Comparison of ENCODE assay signal across 8 mouse cellular contexts in genomic region chr8:65110285-65110691, GRCm38 (mm10). TPM values are rescaled to one million over a fixed set of nuclear protein-coding genes. Genes with fewer than 3 reads are reported as not detected.
DNase-seq lines count a peak whose midpoint lies in the region; ATAC-seq and TF ChIP-seq lines count a peak whose summit lies in the region.

No protein-coding gene starts in this region.

- H3K36me3 ChIP-seq in kidney, postnatal 0 days (ENCODE audit: insufficient read depth, low read length) = no peaks in the 10 kb centered on the region
- no peaks in the 10 kb centered on the region for H3K36me3 ChIP-seq in liver, embryonic 14.5 days (replicated peaks; ENCODE audit: control insufficient read depth, insufficient read depth, low read depth)
- no peaks in the 10 kb centered on the region for H3K36me3 ChIP-seq in neural tube, embryonic 15.5 days

- ATAC-seq in kidney, postnatal 0 days (replicated peaks; ENCODE audit: low FRiP score, low read depth) = peak; percentile 86
- ATAC-seq in liver, embryonic 14.5 days (ENCODE audit: insufficient read depth) = no peak
- peak; percentile 90 for ATAC-seq in neural tube, embryonic 15.5 days (ENCODE audit: low FRiP score)

- no peak overlapping the region for H3K27ac ChIP-seq in kidney, postnatal 0 days
- H3K27ac ChIP-seq in liver, embryonic 14.5 days = no peak overlapping the region
- H3K27ac ChIP-seq in neural tube, embryonic 15.5 days (replicated peaks) = no peak overlapping the region

- no peak for TF ChIP-seq EP300 in liver, embryonic 14.5 days (IDR thresholded peaks at IDR 0.05; ENCODE audit: low read depth)

- no peaks in the 10 kb centered on the region for H3K27me3 ChIP-seq in kidney, postnatal 0 days (ENCODE audit: insufficient read depth, low read length)
- no peaks in the 10 kb centered on the region for H3K27me3 ChIP-seq in liver, embryonic 14.5 days (ENCODE audit: control insufficient read depth, insufficient read depth, low read length)
- no peaks in the 10 kb centered on the region for H3K27me3 ChIP-seq in neural tube, embryonic 15.5 days (replicated peaks)

- H3K9ac ChIP-seq in kidney, postnatal 0 days (ENCODE audit: low read depth, low read length) = no peak overlapping the region
- H3K9ac ChIP-seq in liver, embryonic 14.5 days (replicated peaks) = no peak overlapping the region
- H3K9ac ChIP-seq in neural tube, embryonic 15.5 days (replicated peaks) = no peak overlapping the region

- WGBS in kidney, postnatal 0 days = 15% methylated on average over 5 of the region's 5 CpGs
- 34% methylated on average over 5 of the region's 5 CpGs for WGBS in liver, embryonic 14.5 days (ENCODE audit: insufficient replicate concordance)
- WGBS in neural tube, embryonic 15.5 days = 32% methylated on average over 5 of the region's 5 CpGs

- no peak overlapping the region for H3K4me3 ChIP-seq in kidney, postnatal 0 days (replicated peaks; ENCODE audit: low read depth, low read length)
- no peak overlapping the region for H3K4me3 ChIP-seq in liver, embryonic 14.5 days (ENCODE audit: insufficient read depth in 1 of 2, low read depth in 2 of 2, low read length in 2 of 2)
- no peak overlapping the region for H3K4me3 ChIP-seq in neural tube, embryonic 15.5 days (replicated peaks)

- no peak overlapping the region for H3K4me2 ChIP-seq in kidney, postnatal 0 days (ENCODE audit: low read length)
- no peak overlapping the region for H3K4me2 ChIP-seq in liver, embryonic 14.5 days (ENCODE audit: low read depth)
- no peak overlapping the region for H3K4me2 ChIP-seq in neural tube, embryonic 15.5 days

- DNase-seq in CD4-positive helper T cell, adult 2 months (ENCODE audit: low read depth, low spot score) = peak; percentile 30
- DNase-seq in adrenal gland, adult 8-10 months = peak; percentile 20
- peak; percentile 88 for DNase-seq in embryo, embryonic 10.5 days (ENCODE audit: low spot score)
- DNase-seq in gastrocnemius, postnatal 25 days = peak; percentile 8
- DNase-seq in kidney, postnatal 0 days (ENCODE audit: low spot score) = peak; percentile 88
- peak; percentile 5 to 25 (median 16) for DNase-seq in liver, embryonic 14.5 days (ENCODE audit: low read depth in 3 of 3, low spot score in 3 of 3)
- DNase-seq in thymus, postnatal 25 days = peak; percentile 31

- no peaks in the 10 kb centered on the region for H3K4me1 ChIP-seq in kidney, postnatal 0 days (replicated peaks; ENCODE audit: insufficient read depth, low read length)
- no peaks in the 10 kb centered on the region for H3K4me1 ChIP-seq in liver, embryonic 14.5 days (replicated peaks; ENCODE audit: control insufficient read depth in 2 of 2, insufficient read depth in 2 of 2, low read length in 1 of 2)
- no peaks in the 10 kb centered on the region for H3K4me1 ChIP-seq in neural tube, embryonic 15.5 days

- H3K9me3 ChIP-seq in kidney, postnatal 0 days (replicated peaks; ENCODE audit: low read length) = no peaks in the 10 kb centered on the region
- H3K9me3 ChIP-seq in liver, embryonic 14.5 days (ENCODE audit: control insufficient read depth, low read length) = no peaks in the 10 kb centered on the region
- H3K9me3 ChIP-seq in neural tube, embryonic 15.5 days (replicated peaks) = no peaks in the 10 kb centered on the region

- TF ChIP-seq CTCF in kidney, postnatal 0 days (IDR thresholded peaks at IDR 0.05; ENCODE audit: low read depth) = peak; percentile 95
- TF ChIP-seq CTCF in liver, embryonic 14.5 days (IDR thresholded peaks at IDR 0.05; ENCODE audit: low read depth) = peak; percentile 73

RNA-seq across cellular contexts. Expression of gene BC030870, which starts 19.1 kb away (rescaled TPM):
- total RNA-seq in adrenal gland, adult 8-10 months (2022) = not detected
- total RNA-seq in gastrocnemius, postnatal 25 days (2021) = not detected
- 0.29 and 0.32 TPM in 2 replicates for polyA plus RNA-seq in kidney, postnatal 0 days (2015; fragmentation: Nextera tagmentation; extraction: Ambion mirVana)
- 0.02 and 0.09 TPM in 2 replicates for polyA plus RNA-seq in liver, embryonic 14.5 days (2012; rRNA removed)
- 0.24 TPM in 1 of 2 replicates, not detected in the other for polyA plus RNA-seq in liver, embryonic 14.5 days (2014; fragmentation: Nextera tagmentation; extraction: Ambion mirVana)
- 1.1 TPM in 1 of 2 replicates, not detected in the other for polyA plus RNA-seq in neural tube, embryonic 15.5 days (2015; fragmentation: Nextera tagmentation; extraction: Ambion mirVana)

RNA-seq across cellular contexts. Expression of gene Gm10663, which starts 35.5 kb away (rescaled TPM):
- not detected for total RNA-seq in adrenal gland, adult 8-10 months (2022)
- total RNA-seq in gastrocnemius, postnatal 25 days (2021) = not detected
- not detected in 2 replicates for polyA plus RNA-seq in kidney, postnatal 0 days (2015; fragmentation: Nextera tagmentation; extraction: Ambion mirVana)
- not detected in 2 replicates for polyA plus RNA-seq in liver, embryonic 14.5 days (2012; rRNA removed)
- not detected in 2 replicates for polyA plus RNA-seq in liver, embryonic 14.5 days (2014; fragmentation: Nextera tagmentation; extraction: Ambion mirVana)
- polyA plus RNA-seq in neural tube, embryonic 15.5 days (2015; fragmentation: Nextera tagmentation; extraction: Ambion mirVana) = not detected in 2 replicates

Comparison
In these comparisons a context has a peak if more than half of its experiments do, and no peak if none do; other contexts are left out.
1. DNase-seq: peak in every context shown above with its lines; median percentile 88 in embryo, embryonic 10.5 days; 88 in kidney, postnatal 0 days; 31 in thymus, postnatal 25 days; 30 in CD4-positive helper T cell, adult 2 months; 20 in adrenal gland, adult 8-10 months; 16 in liver, embryonic 14.5 days; 8 in gastrocnemius, postnatal 25 days.